Mouse (Mus musculus) splenic B cell, adult 2 months (primary cell): ENCODE results near the gene Lsm12.

Experiments used
- DNase-seq: peaks from one replicate; pipeline ENCODE4 v3.0.0-alpha.2; 2011; ENCODE audit warnings: low read depth, low spot score
- H3K27me3 ChIP-seq: 2 replicates; pipeline ENCODE4 v1.6.1; 2012; ENCODE audit warnings: mild to moderate bottlenecking, low read length, moderate library complexity, mixed read lengths; ENCODE audit not compliant: control insufficient read depth, poor library complexity, insufficient read depth, severe bottlenecking
- H3K36me3 ChIP-seq: 2 replicates; pipeline ENCODE4 v1.6.1; 2012; ENCODE audit warnings: mild to moderate bottlenecking, low read length, moderate library complexity, mixed read lengths; ENCODE audit not compliant: control insufficient read depth, poor library complexity, insufficient read depth, severe bottlenecking

The Lsm12 gene

DNA sequence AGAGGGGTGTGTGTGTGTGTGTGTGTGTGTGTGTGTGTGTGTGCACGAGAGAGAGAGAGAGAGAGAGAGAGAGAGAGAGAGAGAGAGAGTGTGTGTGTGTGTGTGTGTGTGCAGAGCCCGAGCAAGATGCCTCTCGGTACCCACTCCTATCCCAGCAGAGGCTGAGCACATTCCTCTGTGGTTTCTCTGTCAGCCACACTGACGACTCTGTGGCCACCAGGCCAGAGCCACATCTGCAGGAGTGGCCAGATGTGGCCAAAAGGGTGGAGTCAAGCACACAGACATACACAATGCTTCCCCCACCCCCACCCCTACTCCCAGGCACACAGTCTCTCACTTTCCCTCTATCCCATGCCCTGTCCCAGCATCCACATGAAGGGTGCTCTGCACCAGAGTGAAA, 23.8 kb upstream of the Lsm12 start:
- H3K27me3 ChIP-seq: no peaks in the 10 kb centered on the region
- DNase-seq: no peak

DNA sequence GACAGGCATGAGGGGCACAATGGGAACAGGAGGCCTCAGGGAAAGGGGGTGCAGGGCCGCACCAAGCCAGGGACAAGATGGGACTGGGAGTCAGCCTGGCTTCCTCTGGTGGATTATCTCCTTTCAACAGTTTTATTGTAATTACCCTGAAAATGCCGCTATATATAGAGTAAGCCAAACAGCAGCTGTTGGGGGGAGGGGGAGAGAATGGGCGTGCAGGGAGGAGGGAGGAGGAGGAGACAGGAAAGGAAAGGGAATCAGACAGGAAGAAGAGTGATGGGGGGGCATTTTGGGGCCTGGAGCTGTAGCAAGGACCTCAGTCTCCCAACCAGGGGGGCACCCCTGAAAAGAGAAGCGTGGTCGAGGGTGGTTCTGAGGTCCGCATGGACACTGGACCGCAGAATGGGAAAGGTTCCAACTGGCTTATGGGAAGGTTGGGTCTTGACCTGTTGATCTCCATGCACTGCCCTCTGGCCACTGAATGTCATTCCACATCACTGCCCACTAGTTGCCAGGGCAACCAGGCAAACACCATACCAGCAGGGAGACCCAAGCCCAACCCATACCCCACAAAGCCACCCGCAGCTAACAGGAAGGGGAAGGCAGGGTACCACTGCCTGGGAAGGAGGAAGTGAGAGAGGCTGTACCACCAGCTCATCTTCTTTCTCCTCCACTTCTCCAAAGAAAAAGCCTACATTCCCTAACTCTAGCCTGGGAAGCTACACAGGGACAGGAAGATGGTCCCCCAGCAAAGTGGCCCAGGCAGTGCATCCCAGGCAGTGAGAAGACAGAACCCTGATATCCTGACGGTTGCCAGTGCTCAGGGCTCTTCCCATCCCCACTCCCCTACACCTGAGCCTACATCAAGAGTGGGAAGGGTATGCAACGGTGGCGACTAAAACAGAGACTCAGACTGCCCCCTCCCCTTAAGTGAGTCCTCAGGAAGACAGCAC, 23.0 kb upstream of the Lsm12 start:
- peak; percentile 34 for DNase-seq
- Histone ChIP-seq H3K36me3 (no peaks in the 10 kb centered on the region), H3K27me3 (no peaks in the 10 kb centered on the region)

More for the DNA sequence above, 23.8 kb upstream of the Lsm12 start:
- H3K36me3 ChIP-seq: no peaks in the 10 kb centered on the region

DNA sequence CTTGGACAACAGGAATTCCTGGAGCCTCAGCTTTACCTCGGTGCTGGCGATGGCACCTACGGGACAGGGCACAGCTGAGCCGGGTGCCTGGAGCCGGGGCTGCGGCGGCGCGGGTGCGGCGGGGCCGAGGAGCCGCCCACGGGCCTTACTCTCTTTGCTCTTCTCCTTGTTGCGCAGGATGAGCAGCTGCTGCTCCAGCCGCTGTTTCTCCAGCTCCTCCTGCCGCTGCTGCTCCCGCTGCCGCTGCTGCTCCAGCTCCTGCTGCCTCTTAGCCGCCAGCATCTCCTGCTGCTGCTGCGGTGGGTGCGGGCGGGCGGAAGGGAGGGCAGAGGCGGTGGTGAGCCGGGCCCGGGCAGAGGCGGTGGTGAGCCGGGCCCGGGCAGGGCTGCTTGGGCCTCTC, 21.4 kb upstream of the Lsm12 start:
- H3K36me3 ChIP-seq: peaks cover 4% of the 10 kb centered on the region; the same call in 1 of the 2 replicates
- no peak for DNase-seq
- no peaks in the 10 kb centered on the region for H3K27me3 ChIP-seq

DNA sequence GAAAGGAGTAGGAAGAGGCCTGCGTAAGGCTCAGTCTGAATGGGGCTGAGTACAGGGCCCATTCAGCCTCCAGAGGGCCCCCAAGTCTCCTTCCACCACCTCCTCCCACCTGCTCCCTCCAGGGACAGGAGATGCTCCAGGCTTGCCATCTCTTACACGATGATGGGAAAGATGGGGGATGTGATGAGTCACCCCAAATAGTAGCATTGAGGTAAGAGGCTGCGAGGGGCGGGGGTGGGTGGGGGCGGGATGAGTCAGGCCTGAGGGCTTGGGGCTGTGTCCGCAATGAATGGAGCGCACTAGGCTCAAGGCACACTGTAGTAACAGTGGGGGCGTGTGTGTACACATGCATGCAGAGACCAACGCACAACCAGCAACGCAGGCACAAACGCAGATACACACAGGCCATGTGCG, 16.3 kb upstream of the Lsm12 start:
- Histone ChIP-seq H3K36me3 (peaks cover 5% of the 10 kb centered on the region), H3K27me3 (no peaks in the 10 kb centered on the region)
- DNase-seq: no peak

DNA sequence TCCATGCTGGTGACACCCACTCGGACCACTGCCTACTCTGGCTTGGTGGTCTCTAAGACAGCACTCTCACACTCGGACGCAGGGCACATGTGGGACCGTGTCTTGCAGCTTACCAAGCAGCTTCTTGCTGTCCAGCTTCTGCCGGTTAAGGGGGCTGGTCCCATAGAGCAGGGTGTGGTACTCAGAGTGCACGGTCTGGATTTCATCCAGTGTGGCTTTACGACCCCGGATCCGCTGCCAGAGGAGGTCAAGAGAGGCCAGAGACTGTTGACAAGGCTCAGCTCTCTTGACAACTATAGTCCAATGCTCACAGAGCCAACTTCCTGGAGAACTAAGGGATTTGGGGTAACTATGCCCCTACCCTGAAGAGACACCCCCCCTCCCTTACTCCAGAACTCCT, 14.8 kb upstream of the Lsm12 start:
- no peaks in the 10 kb centered on the region for H3K27me3 ChIP-seq
- peaks cover 7% of the 10 kb centered on the region for H3K36me3 ChIP-seq
- no peak for DNase-seq

DNA sequence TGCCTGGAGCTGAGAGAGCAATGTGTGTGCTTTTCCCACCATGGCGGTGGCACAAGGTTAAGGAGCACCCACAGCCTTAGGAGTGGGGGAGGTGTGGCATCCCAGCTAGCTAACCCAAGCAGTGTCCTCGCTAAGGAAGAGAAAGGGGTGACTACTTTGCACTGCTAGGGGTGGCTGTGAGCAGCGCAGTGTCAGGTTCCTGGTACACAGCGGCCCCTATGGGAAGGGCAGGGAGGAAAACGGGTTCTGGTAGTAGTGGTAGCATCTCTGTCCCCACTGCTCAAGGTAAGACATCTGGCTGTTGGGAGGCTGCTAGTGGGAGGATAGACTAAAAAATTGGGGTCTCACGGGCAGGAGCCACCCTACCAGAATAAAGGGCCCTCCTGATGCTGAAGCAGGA, 13.1 kb upstream of the Lsm12 start:
- H3K27me3 ChIP-seq: no peaks in the 10 kb centered on the region
- H3K36me3 ChIP-seq: peaks cover 7% of the 10 kb centered on the region
- DNase-seq: no peak

DNA sequence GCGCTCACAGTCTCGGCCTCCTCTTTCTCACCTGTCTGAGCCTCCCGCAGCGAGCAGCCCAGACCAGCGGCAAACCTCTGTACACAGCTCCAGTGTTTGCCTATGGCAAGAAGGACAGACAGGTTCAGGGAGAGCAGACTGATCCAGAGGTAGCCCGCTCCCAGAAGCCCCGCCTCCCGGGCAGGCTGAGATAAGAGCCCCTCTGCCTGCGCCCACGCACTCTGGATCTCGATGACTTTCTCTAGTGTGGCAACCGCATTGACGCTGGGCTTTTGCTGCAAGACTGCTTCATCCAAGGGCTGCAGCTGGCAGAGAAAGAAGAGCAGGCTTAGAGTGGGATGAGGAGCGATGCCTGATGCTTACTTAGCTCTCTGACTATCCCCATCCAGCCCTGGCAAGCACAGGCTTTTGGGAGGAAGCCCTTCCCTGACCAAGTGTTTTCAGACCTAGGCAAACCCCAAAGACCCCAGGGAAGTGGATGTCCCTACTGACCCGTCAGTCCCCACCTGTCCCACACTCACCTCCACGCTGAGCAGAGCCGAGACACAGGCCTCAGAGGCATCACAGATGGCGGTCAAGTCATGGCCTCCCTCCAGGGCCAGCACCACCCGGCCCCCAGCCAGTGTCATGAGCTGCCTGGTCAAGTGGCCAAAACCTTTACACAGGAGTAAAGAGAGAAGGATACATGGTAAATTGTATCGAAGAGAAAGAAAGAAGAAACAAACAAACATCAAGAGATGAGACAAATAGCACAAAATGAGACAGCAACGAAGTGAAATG, 11.1 kb upstream of the Lsm12 start:
- DNase-seq: no peak
- peaks cover 1% of the 10 kb centered on the region for H3K36me3 ChIP-seq

DNA sequence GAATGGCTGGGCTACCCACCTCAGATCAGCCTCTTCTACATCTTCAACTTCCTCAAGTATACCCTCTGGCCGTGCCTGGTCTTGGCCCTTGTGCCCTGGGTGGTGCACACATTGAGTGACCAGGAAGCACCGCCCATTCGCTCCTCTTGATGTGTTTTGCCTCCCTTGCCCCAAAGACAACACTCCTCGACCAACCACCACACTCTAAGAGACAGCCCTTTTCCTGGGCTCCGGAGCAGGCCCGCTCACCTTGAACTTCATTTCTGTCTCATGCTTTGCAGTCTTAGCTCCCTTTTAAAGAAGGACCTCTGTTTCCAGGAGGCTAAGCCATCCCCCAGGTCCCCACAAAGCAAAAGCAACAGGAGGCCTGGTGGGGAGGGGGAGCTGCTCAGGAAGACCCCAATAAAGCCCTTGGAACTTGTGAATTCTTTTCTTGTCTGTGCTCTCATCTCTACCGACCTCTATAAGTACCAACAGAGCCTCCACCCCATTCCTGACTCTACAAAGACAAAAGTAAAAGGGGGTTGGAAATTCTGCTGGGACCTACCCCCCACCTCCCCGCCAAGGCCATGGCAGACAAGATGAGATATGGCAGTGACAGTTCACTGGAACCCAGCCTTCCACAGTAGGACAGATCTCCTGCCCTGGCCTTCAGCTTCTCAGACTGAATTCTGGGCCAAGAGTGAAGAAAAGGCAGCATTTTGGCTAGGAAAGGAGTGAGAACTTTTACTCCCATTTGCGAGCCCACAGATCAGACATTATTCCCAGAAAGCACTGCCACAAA, 8.8 kb upstream of the Lsm12 start:
- Histone ChIP-seq H3K27me3 (no peaks in the 10 kb centered on the region), H3K36me3 (peaks cover 1% of the 10 kb centered on the region; the same call in 1 of the 2 replicates)
- no peak for DNase-seq

More for the DNA sequence above, 11.1 kb upstream of the Lsm12 start:
- no peaks in the 10 kb centered on the region for H3K27me3 ChIP-seq

DNA sequence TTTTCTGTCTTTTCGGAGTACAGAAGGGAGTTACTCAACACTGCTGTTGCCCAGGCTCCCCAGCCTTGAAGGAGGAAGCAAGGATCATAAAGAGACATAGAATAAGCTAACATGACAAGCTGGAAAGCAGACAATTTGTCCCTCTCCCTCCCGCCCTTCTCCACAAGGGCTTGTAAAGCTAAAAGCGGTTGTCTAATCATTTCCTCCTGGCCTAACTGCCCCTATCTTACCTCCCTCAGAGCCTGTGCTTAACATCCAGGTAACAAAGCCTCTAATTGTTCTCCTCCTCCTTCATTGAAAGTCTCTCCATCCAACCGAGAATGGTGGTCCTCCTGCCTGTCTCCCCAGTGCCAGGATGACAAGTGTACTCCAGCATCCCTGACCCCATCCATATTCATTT, 5.8 kb upstream of the Lsm12 start:
- peaks cover 1% of the 10 kb centered on the region; the same call in 1 of the 2 replicates for H3K36me3 ChIP-seq
- no peak for DNase-seq
- H3K27me3 ChIP-seq: no peaks in the 10 kb centered on the region

DNA sequence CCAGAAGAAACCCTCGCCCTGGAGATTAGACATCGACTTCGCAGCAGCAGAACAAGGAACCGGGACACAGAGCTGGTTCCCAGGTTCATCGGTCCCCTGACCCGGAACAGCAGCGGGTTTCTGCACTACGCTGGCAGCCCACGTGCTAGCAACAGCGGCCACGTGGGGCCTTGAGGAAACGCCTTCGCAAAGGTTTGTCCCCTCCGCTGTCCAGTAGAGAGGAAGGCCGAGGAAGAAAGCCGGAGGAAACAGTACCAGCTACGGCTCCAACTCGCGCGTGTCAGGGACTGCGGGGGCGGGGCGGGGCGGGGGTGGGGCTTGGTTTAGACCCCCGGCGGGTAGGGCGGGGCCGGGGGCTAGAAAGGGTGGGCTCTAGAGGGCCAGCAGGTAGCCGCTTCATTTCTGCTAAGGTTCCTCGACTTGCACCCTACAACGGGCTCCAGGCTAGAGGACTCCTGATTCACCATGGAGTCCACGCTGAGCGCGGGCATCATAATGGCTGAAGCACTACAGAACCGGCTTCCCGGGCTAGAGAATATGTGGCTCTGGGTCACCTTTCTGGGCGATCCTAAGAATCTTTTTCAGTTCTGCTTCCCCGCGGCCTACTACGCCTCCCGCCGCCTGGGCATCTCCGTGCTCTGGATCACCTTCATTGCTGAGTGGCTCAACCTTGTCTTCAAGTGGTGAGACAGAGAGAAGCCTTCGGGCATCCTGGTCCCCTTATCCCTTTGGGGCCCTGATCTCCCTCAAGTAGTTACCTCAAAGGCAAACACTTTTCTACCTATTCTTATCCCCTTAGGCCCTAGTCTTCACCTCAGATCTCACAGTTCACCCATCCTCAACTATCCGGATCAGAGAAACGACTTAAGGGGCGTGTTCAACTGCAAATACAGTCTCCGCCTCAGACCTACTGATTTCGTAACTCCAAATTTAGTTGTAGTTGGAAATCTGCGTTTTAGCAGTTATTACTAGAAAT, 4.7 kb upstream of the Lsm12 start, which contains the start of gene G6pc3:
Gene G6pc3, plus strand, starts transcription at position 160 of the 976 bp plus-strand sequence.
- Histone ChIP-seq H3K27me3 (no peaks in the 10 kb centered on the region), H3K36me3 (no peaks in the 10 kb centered on the region)
- DNase-seq: peak; percentile 91

DNA sequence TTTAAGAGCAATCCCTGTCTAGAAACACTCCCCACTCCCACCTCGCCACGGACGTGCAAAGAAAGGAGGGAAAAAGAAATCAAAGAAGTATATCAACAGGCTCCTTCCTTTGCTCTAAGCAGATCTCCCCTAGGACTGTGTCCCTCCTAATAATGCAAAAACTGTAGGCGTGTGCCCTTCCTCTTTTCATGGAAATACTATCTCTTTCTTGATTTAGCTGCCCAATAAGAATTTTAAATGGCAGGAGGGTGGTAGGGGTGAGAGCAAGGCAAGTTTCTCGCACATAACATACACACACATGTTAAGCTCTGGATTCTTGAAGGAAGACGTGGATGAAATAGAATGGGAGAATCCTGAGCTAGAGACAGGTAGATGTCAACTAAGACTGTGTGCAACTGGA, 3.9 kb upstream of the Lsm12 start:
- DNase-seq: peak; percentile 13
- Histone ChIP-seq H3K36me3 (no peaks in the 10 kb centered on the region), H3K27me3 (no peaks in the 10 kb centered on the region)

DNA sequence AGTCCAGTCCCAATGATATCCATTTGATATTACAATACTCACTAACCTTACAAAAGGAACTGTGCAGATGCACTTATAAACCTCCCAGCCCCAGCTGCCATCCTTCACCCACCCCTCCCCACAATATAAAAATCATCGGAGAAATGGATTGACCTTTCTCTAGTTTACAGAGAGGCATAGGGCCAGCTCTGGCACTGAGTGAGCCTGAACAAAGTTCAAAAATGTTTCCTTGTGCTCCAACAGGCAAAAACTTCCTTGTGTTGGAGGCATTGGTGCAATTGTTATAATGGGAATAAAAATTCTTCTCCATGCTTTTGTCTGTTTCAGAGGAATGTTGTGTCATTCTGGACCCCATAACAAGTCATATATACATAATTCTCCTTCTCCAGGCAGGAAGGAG, 1.1 kb upstream of the Lsm12 start:
- no peak for DNase-seq
- Histone ChIP-seq H3K27me3 (no peaks in the 10 kb centered on the region), H3K36me3 (peaks cover 2% of the 10 kb centered on the region)

DNA sequence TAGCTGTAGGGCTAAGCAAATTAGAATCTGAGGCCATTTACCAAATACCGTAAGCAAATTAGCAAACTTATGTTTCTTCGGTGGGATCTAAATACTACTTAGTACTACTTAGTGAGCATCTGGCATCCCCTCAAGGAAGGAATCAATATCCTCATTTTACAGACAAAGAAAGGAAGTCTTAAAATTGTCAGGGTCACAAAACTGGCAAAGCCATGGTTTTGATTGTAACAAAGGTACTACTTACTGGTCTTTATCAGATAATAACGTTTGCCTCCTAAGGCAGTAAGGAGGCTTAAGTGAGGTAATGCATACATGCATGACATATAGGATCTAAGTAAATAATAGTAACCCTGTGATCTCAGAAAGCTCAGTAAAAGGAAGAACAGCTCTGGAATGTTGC, 581 bp upstream of the Lsm12 start:
- Histone ChIP-seq H3K36me3 (peaks cover 2% of the 10 kb centered on the region), H3K27me3 (no peaks in the 10 kb centered on the region)
- no peak for DNase-seq
